Mouse (Mus musculus): ENCODE measurements around the gene Vdac1. TPM values are rescaled to one million over a fixed set of nuclear protein-coding genes. Genes with fewer than 3 reads are reported as not detected.
"Not testable (repeated sequence)": the region's sequence is repeated elsewhere in the genome, so short reads cannot be mapped to it uniquely, and the experiment has no call there.

The Vdac1 gene
- polyA plus RNA-seq, 1 experiment from 2014 or later, result 265 TPM

- Histone ChIP-seq H3K27me3 (no peaks in the 10 kb centered on the region), H3K27ac (peak overlapping the region; percentile 64), H3K9ac (peak overlapping the region; percentile 36; the same call in 1 of the 2 replicates), H3K4me1 (peaks cover 15% of the 10 kb centered on the region), H3K9me3 (no peaks in the 10 kb centered on the region), H3K36me3 (no peaks in the 10 kb centered on the region), H3K4me3 (peak overlapping the region; percentile 38), H3K4me2 (peak overlapping the region; percentile 70)
- ATAC-seq (ENCODE audit: borderline replicate concordance, extremely low read depth, low FRiP score, low TSS enrichment), result peak; percentile 68; the same call in 1 of the 2 replicates
- 9% methylated on average over 10 of the region's 12 CpGs for WGBS
Measured at GRCm38 (mm10) chr11:52345939-52346634, 14.6 kb upstream of the Vdac1 start.

DNA sequence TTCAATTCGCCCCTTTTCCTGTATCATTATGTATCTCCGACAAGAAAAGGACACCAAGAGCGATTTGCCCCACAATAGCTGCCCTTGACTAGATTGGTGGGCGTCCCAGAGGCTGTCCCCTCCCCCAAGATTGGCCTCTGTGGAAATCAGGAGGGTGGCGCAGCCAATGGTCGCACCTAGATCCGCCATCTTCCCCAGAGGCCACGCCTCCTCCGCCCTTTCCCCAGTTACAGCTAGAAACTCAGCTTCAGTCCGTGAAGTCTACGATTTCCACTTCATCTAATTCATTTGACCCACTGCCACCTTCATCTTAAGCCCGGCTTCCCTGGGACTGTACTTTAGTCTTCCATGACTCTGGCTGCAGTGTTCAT, 14.0 kb upstream of the Vdac1 start:
- Histone ChIP-seq H3K27me3 (no peaks in the 10 kb centered on the region), H3K4me3 (peak overlapping the region; percentile 38), H3K9ac (peak overlapping the region; percentile 36; the same call in 1 of the 2 replicates), H3K27ac (peak overlapping the region; percentile 64), H3K4me1 (peaks cover 14% of the 10 kb centered on the region), H3K36me3 (no peaks in the 10 kb centered on the region), H3K9me3 (no peaks in the 10 kb centered on the region), H3K4me2 (peak overlapping the region; percentile 70)
- ATAC-seq (ENCODE audit: borderline replicate concordance, extremely low read depth, low FRiP score, low TSS enrichment), result peak; percentile 72; the same call in 1 of the 2 replicates
- WGBS, result 4% methylated on average over 12 of the region's 12 CpGs

- H3K27ac ChIP-seq, result no peak overlapping the region
- H3K36me3 ChIP-seq, result no peaks in the 10 kb centered on the region
- H3K4me3 ChIP-seq, result no peak overlapping the region
- no peak overlapping the region for H3K9ac ChIP-seq
- H3K4me2 ChIP-seq, result no peak overlapping the region
- peaks cover 14% of the 10 kb centered on the region for H3K4me1 ChIP-seq
- ATAC-seq (ENCODE audit: borderline replicate concordance, extremely low read depth, low FRiP score, low TSS enrichment), result no peak
- 77% methylated on average over 4 of the region's 4 CpGs for WGBS
- H3K9me3 ChIP-seq, result no peaks in the 10 kb centered on the region
- no peaks in the 10 kb centered on the region for H3K27me3 ChIP-seq
Measured at GRCm38 (mm10) chr11:52348156-52348555, 12.5 kb upstream of the Vdac1 start.

GRCm38 (mm10) chr11:52348724-52349123, 11.9 kb upstream of the Vdac1 start:
- no peak overlapping the region for H3K9ac ChIP-seq
- H3K27me3 ChIP-seq, result no peaks in the 10 kb centered on the region
- peaks cover 14% of the 10 kb centered on the region for H3K4me1 ChIP-seq
- WGBS, result 71% methylated on average over 3 of the region's 3 CpGs
- H3K4me2 ChIP-seq, result no peak overlapping the region
- ATAC-seq (ENCODE audit: borderline replicate concordance, extremely low read depth, low FRiP score, low TSS enrichment), result no peak
- no peaks in the 10 kb centered on the region for H3K9me3 ChIP-seq
- no peaks in the 10 kb centered on the region for H3K36me3 ChIP-seq
- H3K27ac ChIP-seq, result no peak overlapping the region
- no peak overlapping the region for H3K4me3 ChIP-seq

- WGBS, result 3% methylated on average over 9 of the region's 9 CpGs
- Histone ChIP-seq H3K4me2 (no peak overlapping the region), H3K9me3 (no peaks in the 10 kb centered on the region), H3K36me3 (no peaks in the 10 kb centered on the region), H3K4me1 (peaks cover 13% of the 10 kb centered on the region), H3K27ac (no peak overlapping the region), H3K4me3 (no peak overlapping the region), H3K27me3 (no peaks in the 10 kb centered on the region), H3K9ac (no peak overlapping the region)
- peak; percentile 37; the same call in 1 of the 2 replicates for ATAC-seq (ENCODE audit: borderline replicate concordance, extremely low read depth, low FRiP score, low TSS enrichment)
Measured at GRCm38 (mm10) chr11:52350924-52351323, 9.7 kb upstream of the Vdac1 start.

DNA sequence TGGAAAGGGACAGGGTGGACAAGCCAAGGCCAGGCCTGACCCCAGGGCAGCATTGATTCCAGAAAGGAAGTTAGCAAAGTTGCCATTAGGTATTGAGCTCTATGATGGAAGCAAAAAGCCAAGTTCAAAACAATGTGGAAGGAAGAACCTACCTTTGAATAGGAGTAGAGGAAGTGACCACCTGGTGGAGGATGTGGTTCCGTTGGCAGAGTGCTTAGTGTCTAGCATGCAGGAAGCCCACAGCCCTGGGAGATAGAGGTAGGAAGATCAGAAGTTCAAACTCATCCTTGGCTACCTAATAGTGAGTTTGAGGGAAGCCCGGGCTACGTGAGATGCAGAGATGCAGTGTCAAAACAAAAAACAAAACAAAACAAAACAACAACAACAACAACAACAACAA, 8.4 kb upstream of the Vdac1 start:
- H3K27ac ChIP-seq, result no peak overlapping the region
- no peaks in the 10 kb centered on the region for H3K27me3 ChIP-seq
- 91% methylated on average over 3 of the region's 3 CpGs for WGBS
- H3K4me3 ChIP-seq, result no peak overlapping the region
- 0 out of 2 replicates have a peak, but pooled peaks cover 4% of the 10 kb centered on the region for H3K4me1 ChIP-seq
- H3K36me3 ChIP-seq, result no peaks in the 10 kb centered on the region
- ATAC-seq (ENCODE audit: borderline replicate concordance, extremely low read depth, low FRiP score, low TSS enrichment), result no peak
- H3K9ac ChIP-seq, result no peak overlapping the region
- no peak overlapping the region for H3K4me2 ChIP-seq
- no peaks in the 10 kb centered on the region for H3K9me3 ChIP-seq

GRCm38 (mm10) chr11:52354644-52355043, 6.0 kb upstream of the Vdac1 start:
- H3K27me3 ChIP-seq, result no peaks in the 10 kb centered on the region
- H3K9ac ChIP-seq, result no peak overlapping the region
- no peak overlapping the region for H3K27ac ChIP-seq
- H3K4me1 ChIP-seq, result peaks cover 16% of the 10 kb centered on the region; the same call in 1 of the 2 replicates
- no peak overlapping the region for H3K4me3 ChIP-seq
- no peaks in the 10 kb centered on the region for H3K36me3 ChIP-seq
- no peak overlapping the region for H3K4me2 ChIP-seq
- H3K9me3 ChIP-seq, result no peaks in the 10 kb centered on the region
- no peak for ATAC-seq (ENCODE audit: borderline replicate concordance, extremely low read depth, low FRiP score, low TSS enrichment)
- WGBS, result 82% methylated on average over 5 of the region's 5 CpGs

- Histone ChIP-seq H3K4me3 (no peak overlapping the region), H3K4me1 (peaks cover 21% of the 10 kb centered on the region), H3K4me2 (no peak overlapping the region), H3K9ac (no peak overlapping the region), H3K27me3 (no peaks in the 10 kb centered on the region), H3K36me3 (no peaks in the 10 kb centered on the region), H3K27ac (no peak overlapping the region), H3K9me3 (no peaks in the 10 kb centered on the region)
- ATAC-seq (ENCODE audit: borderline replicate concordance, extremely low read depth, low FRiP score, low TSS enrichment), result no peak
- WGBS, result 86% methylated on average over 1 of the region's 1 CpGs
Measured at GRCm38 (mm10) chr11:52355601-52356000, 5.1 kb upstream of the Vdac1 start.

- not testable (repeated sequence) for H3K36me3 ChIP-seq; H3K9ac ChIP-seq; H3K4me2 ChIP-seq; H3K27me3 ChIP-seq; H3K9me3 ChIP-seq; H3K4me3 ChIP-seq; ATAC-seq (ENCODE audit: borderline replicate concordance, extremely low read depth, low FRiP score, low TSS enrichment); H3K27ac ChIP-seq
- WGBS, result 93% methylated on average over 5 of the region's 5 CpGs
- peaks cover 22% of the 10 kb centered on the region for H3K4me1 ChIP-seq
Measured at GRCm38 (mm10) chr11:52357091-52357490, 3.6 kb upstream of the Vdac1 start.

DNA sequence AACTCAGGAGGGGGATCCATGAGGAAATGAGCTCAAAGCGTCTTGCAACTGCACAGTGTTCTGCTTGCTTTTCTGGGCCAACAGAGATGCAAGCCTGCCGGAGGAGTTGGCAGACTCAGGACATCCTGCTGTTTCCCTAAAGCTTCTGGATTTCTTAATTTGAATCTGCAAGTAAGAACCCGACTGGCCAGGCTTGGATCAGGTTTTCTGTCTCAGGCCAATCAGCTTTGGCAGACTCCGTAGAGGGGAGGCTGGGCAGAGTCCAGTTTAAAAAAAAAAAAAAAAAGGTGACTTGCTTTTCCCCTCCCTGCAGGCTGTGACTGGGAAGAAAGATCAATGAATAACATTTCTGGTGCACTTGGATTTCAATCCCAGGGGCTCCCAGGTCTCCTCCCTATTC, 2.1 kb upstream of the Vdac1 start:
- H3K9ac ChIP-seq, result 0 out of 2 replicates have a peak overlapping the region, but pooled peaks have one; percentile 8
- H3K4me2 ChIP-seq, result peak overlapping the region; percentile 19; the same call in 1 of the 2 replicates
- no peaks in the 10 kb centered on the region for H3K9me3 ChIP-seq
- no peaks in the 10 kb centered on the region for H3K27me3 ChIP-seq
- WGBS, result 26% methylated on average over 4 of the region's 4 CpGs
- H3K27ac ChIP-seq, result no peak overlapping the region
- ATAC-seq (ENCODE audit: borderline replicate concordance, extremely low read depth, low FRiP score, low TSS enrichment), result no peak
- H3K4me1 ChIP-seq, result peaks cover 34% of the 10 kb centered on the region
- H3K4me3 ChIP-seq, result peak overlapping the region; percentile 9; the same call in 1 of the 2 replicates
- no peaks in the 10 kb centered on the region for H3K36me3 ChIP-seq

GRCm38 (mm10) chr11:52359686-52360470, 782 bp upstream of the Vdac1 start:
- Histone ChIP-seq H3K4me2 (peak overlapping the region; percentile 78), H3K9me3 (no peaks in the 10 kb centered on the region), H3K27ac (peak overlapping the region; percentile 97), H3K9ac (peak overlapping the region; percentile 97), H3K4me1 (peaks cover 47% of the 10 kb centered on the region), H3K4me3 (peak overlapping the region; percentile 94), H3K27me3 (no peaks in the 10 kb centered on the region), H3K36me3 (no peaks in the 10 kb centered on the region)
- no peak for ATAC-seq (ENCODE audit: borderline replicate concordance, extremely low read depth, low FRiP score, low TSS enrichment)
- 15% methylated on average over 22 of the region's 22 CpGs for WGBS
